Mouse (Mus musculus): ENCODE measurements around the gene March10.

The March10 gene

DNA sequence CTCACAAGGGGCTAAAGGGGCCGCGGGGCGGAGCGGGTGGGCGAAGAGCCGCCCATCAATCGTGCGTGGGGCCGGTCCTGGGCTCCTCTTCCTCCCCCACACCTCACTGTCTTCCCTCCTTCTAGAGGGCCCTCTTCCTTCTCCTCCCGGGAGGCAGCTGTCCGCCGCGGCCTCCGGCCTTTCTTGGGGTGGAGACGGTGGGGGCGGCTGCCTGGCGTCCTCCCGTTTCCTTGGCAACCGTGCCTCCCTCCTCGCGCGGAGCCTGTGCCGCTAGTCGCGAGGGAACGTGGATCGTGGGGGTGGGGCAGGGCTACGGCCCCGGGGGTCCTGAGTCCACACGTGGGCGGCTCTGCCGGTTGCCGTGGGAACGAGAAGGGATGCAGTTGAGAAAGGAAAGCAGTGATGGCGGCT is at the start of gene March10:
Gene March10 (minus strand): TSS at position 239 of the 411 bp plus-strand sequence.
- no peak for DNase-seq

DNA sequence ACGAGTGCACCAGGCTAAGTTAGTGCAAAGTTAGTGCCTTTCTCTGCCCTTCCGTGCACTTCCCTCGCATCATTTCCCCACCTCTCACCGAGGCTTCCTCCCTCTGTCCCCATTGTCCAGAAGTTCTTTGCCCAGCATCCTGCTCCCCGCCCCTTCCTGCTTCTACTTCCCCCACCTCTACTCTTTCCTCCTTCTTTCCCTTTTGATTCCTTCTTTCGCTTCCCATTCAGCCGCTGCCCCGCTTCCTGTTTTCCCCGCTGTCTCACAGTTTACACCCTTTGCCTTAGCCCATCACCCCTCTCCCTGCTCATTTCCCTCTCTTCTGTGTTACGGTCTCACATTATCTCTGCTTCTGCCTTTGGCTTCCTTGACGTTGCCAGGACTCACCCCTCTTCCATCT is 49.8 kb upstream of the March10 start:
- DNase-seq = no peak

- DNase-seq = no peak
Measured at GRCm38 (mm10) chr11:105505038-105505437, 48.5 kb upstream of the March10 start.

- no peak for DNase-seq
Measured at GRCm38 (mm10) chr11:105502311-105502710, 45.8 kb upstream of the March10 start.

- no peak for DNase-seq
Measured at GRCm38 (mm10) chr11:105497505-105497904, 41.0 kb upstream of the March10 start.

GRCm38 (mm10) chr11:105496665-105497064 is 40.1 kb upstream of the March10 start:
- DNase-seq = no peak

- DNase-seq = no peak
Measured at GRCm38 (mm10) chr11:105495591-105496270, 39.2 kb upstream of the March10 start.

- no peak for DNase-seq
Measured at GRCm38 (mm10) chr11:105494786-105495369, 38.3 kb upstream of the March10 start.

GRCm38 (mm10) chr11:105492392-105492791 is 35.9 kb upstream of the March10 start:
- no peak for DNase-seq

DNA sequence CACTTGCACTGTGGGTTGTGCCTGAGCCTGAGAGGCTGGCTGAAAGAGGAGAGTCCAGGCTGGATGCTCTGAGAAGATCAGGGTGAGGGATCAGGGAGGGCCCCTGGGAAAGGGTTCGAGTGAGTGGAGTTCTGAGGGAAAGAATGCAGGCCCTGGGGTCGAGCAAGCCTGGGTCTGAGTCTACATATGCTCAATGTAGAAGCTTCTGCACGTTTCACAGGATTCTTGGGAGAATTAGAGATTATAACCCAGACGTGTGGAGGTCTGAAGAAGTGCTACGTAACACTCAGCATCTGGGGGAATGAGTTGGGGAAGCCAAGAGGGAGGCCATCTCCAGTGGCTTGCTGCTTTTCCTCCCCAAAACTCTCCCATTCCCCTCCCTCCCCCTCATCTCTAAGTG is 34.4 kb upstream of the March10 start:
- DNase-seq = no peak

- DNase-seq = no peak
Measured at GRCm38 (mm10) chr11:105485412-105485811, 28.9 kb upstream of the March10 start.

- no peak for DNase-seq
Measured at GRCm38 (mm10) chr11:105484993-105485392, 28.5 kb upstream of the March10 start.

DNA sequence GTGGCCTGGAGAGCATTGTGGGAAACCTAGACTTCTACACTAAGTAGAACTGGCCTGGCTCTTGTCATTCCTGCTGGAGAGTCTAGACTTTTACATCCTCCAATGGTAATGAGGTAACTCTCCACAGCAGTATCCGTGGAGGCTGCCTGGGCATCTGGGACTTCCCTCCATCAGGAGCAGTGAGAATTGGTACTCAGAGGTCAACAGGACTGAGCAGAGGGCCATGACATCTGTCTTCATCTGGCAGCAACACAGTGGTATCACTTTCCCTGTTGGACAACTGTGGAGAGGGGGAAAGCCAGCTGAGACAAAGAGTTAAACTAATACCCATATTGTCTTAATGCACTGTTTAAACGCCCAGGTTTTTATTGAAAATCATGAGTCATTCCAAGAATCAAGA is 26.2 kb upstream of the March10 start:
- no peak for DNase-seq

GRCm38 (mm10) chr11:105474746-105475145 is 18.2 kb upstream of the March10 start:
- DNase-seq = no peak

DNA sequence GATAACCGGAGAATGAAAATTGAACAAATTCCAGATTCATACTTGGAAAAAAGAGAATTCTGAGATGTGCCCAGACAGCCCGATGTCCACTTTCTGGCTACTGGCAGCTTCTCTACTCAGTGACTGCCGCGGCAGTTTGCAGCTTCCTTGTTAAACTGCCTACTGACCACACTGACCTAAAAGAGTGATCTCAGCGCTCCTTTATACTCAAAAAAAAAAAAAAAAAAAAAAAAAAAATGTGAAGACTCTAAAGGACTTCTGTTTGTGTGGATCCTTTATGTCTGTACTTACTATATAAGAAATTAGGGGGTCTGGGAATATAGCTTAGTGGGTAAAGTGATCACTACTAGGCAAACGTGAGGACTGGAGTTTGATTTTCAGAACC is 17.8 kb upstream of the March10 start:
- DNase-seq = no peak

DNA sequence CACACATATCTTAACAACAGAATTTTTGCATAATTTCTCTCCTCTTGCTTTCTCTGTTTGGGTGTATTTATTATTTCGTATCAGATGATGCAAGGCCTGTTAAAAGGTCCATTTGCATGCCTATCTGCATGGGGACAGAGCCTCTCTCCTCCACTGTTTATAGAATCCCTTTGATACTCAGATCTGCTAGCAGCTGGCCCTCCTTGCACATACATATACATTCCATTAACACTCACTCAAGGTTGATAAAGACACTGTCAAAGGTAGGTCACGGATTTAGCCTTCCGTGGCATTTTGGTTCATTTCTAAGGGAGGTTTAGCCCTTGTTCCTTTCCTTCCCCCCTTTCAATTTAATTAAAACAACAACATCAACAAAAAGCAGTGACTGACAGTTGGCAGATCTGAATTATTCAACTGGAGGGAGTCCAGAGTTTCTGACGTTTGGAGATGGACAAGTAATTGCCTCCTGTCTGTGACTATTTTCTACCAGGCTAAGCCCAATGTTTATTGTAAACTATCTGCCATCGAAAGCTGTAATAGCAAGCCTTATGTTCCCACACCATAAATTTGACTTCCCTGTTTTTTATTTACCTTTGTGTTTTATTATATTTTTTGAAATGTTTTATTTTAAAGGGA is 17.3 kb upstream of the March10 start:
- no peak for DNase-seq

DNA sequence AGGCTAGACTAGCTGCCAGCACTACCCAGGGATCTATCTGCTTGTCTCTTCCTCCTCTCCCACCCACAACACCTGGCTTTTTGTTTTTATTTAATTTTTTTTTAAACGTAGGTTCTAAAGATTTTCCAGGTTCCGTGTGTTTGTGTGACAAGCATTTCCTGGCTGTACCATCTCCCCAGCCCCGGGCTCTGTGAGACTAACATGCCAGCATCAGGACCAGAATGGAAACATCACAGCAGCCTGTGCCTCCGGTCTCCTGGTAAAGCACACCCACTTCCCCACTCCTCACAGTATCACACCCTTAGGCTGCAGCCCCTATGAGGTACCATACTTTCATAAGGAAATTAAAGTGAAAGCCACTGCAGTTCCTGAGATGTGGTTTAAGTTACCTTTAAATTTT is 16.1 kb upstream of the March10 start:
- DNase-seq = no peak

DNA sequence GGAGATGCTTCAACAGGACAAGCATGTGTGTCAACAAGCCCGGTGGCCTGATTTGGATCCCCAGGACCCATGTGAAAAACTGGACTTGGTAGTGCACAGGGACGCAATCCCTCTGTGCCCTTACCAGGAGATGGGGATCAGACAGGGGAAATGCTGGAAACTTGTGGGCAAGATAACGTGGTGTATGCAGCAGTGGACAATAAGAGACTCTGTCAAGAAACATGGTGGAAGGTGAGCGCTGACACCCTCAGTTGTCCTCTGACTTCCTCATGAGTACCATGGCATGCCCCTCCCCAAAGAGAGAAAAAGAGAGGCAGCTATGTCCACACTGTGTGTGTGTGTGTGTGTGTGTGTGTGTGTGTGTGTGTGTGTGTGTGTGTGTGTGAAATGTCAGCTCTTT is 14.4 kb upstream of the March10 start:
- DNase-seq = no peak

- DNase-seq = no peak
Measured at GRCm38 (mm10) chr11:105469561-105469960, 13.0 kb upstream of the March10 start.

DNA sequence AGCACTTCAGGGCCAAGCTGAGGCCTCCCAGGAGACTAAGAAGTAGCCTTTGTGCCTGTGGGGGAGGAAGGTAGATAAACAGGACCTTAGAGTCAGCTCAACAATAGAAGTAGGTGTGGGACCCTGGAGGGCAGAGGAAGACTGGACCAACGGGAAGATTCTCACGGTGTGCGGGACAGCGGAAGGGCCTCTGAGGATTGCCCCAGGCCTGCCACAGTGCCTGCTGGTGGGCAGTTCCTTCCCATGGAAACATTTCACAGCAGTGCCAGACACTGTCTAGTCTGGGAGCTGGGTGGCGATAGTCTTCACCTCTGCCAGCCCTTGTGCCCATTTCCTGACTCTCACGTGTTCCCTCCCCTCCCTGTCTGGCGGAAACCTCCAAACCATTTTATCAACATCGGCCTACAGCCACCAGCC is 12.6 kb upstream of the March10 start:
- no peak for DNase-seq

- no peak for DNase-seq
Measured at GRCm38 (mm10) chr11:105468436-105468835, 11.9 kb upstream of the March10 start.

DNA sequence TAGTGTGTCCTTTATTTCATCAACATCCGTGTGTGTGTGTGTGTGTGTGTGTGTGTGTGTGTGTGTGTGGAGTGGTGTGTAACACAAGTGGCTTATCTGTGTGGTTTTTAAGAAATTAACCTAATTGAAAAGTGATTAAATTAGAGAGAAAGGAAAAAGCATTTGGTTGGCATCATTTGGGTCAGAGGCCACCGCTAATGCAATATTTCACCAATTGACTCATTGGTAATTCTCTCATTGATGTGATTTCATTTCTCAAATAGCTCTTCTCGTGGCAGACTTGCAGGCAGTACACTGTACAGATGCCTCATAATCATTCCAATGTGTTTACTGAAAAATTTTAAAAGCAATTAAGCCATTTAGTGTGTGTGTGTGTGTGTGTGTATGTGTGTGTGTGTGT is 11.3 kb upstream of the March10 start:
- no peak for DNase-seq

GRCm38 (mm10) chr11:105467266-105467665 is 10.7 kb upstream of the March10 start:
- no peak for DNase-seq

DNA sequence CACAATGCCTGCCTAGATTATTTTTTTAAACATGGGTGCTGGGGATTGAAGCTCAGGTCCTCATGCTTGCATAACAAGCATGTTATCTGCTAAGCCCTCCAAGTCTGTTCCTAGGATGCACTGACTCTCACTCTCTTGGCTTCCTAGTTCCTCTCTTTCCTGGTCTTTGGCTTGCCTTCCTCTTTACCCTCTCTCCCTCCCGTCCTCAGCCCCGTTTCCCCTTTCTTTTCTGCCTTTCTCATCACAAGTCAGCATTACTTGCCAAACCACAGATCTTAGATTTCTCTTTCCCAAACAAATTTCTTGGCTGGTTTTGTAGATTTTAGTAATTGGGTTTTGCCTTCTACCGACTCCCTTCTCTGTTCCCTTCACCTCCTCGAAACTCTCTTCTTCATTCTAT is 10.2 kb upstream of the March10 start:
- DNase-seq = no peak

Data from spleen, adult 18-20 months (tissue).